Mouse (Mus musculus) gastrocnemius, adult 2 months (tissue): Measurements from ENCODE around the gene Plgrkt. TPM values are rescaled to one million over a fixed set of nuclear protein-coding genes. Genes with fewer than 3 reads are reported as not detected.
"Not testable (repeated sequence)": the region's sequence is repeated elsewhere in the genome, so short reads cannot be mapped to it uniquely, and the experiment has no call there.

ENCODE experiments used
- DNase-seq: peaks from one replicate; pipeline ENCODE4 v3.0.0; 2022
- H3K27ac ChIP-seq: fragments of 200-600 bp; 2 replicates; pipeline ENCODE4 v1.8.1; 2022; ENCODE audit warnings: mild to moderate bottlenecking
- H3K4me3 ChIP-seq: fragments of 200-600 bp; 2 replicates; pipeline ENCODE4 v1.8.1; 2022; ENCODE audit warnings: mild to moderate bottlenecking, moderate library complexity
- CTCF ChIP-seq: fragments of 200-600 bp; IDR thresholded peaks from 2 replicates; pipeline ENCODE4 v1.8.1; 2022; ENCODE audit warnings: antibody characterized with exemption, mild to moderate bottlenecking, moderate library complexity
- intact Hi-C: fragments of 180-260 bp; cut with DNase I; formaldehyde crosslinking; loops from one replicate; pipeline ENCODE4 v1.15.1; 2025
- long read RNA-seq, 2 experiments: library from polyadenylated mRNA; stranded (forward); transcript quantifications; one replicate each; pipeline ENCODE4 v2.0.0; 2021
- total RNA-seq, 2 experiments: library from RNA; stranded (reverse); gene quantifications; 2 replicates each; pipeline ENCODE4 v1.2.3; 2021

Gene Plgrkt
- total RNA-seq = 10 to 100 TPM; 16.1 to 21.2 TPM
- long read RNA-seq, experiment 1, transcript Plgrkt-208 (6 exons, 1,020 nt) = major isoform, 9 of 13 reads
- long read RNA-seq, experiment 1, partial matches to known transcripts = 0 of 13 reads
- long read RNA-seq, experiment 1, other reads (novel, unspliced or antisense) = 1 of 13 reads
- long read RNA-seq, experiment 2, transcript Plgrkt-208 (6 exons, 1,020 nt) = major isoform, 6 of 10 reads
- long read RNA-seq, experiment 2, partial matches to known transcripts = 0 of 10 reads
- long read RNA-seq, experiment 2, other reads (novel, unspliced or antisense) = 0 of 10 reads

DNA sequence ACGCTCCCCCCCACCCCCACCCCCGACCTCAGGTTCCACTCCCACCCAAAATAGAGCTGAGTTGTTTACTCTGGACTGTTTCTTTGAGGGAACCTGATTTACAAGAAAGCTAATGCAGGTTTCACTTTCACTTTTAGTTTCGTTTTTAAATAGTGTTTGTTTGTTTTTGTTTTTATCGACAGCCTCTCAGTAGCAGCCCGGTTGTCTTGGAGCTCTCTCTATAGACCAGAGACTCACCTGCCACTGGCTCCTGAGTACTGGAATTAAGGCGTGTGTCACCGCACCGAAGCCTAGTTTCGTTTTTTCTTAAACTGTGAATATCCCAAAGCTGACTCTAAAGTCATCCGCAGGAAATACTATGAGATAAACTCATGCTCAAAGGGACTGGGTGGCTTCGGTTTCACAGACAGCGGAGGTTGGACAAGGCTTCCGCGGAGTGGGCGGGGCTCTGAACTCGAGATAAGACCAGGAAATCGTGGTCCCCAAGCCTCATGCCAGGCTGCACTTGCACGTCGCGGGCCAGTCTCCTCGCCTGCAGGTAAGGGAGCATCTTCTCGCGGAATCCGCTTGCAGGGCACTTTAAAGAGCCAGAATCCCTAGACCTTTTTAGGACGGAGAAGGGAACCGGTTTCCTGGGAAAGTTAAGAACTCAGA lies at the start of gene Plgrkt, which contains the start of gene Cd274:
Plgrkt (minus strand) TSS at position 422 of the 654 bp plus-strand sequence.
Cd274 (plus strand) TSS at position 487 of the 654 bp plus-strand sequence.
- peak; percentile 80 for DNase-seq
- no peak for TF ChIP-seq CTCF
- intact Hi-C loops = loop anchor here (5.0 kb wide), 1 partner anchor 195 kb away; no protein-coding TSS in a partner anchor
- H3K4me3 ChIP-seq = peak within 1 kb of the TSS; percentile 82
- peak within 1 kb of the TSS; percentile 89 for H3K27ac ChIP-seq

DNA sequence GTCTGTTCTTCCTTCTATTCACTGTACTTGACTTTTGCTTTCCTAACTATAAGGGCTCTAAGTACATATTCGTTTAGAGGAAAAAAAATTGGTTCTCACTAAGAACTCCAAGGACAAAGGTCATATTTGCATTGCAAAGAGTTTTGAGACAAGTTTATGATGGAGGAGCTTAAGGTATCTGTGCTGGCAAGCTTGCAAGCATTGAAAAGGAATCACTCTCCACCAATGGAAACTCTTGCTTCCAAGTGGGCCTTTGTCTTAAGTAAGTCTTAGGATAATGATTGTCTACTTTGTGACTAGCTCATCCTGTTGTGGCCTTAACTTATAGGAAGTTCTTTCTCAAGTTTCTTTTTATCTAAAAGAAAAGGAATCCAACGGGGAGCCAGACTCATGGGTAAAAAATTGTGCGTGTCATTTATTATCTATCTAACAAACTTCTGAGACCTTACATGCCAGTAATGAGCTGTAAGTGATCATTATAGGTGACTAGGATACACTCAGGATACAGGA lies 49.3 kb upstream of the Plgrkt start:
- Histone ChIP-seq H3K27ac (no peak overlapping the region), H3K4me3 (no peak overlapping the region)
- DNase-seq = no peak
- TF ChIP-seq CTCF = no peak
- intact Hi-C loops = no loop called here

DNA sequence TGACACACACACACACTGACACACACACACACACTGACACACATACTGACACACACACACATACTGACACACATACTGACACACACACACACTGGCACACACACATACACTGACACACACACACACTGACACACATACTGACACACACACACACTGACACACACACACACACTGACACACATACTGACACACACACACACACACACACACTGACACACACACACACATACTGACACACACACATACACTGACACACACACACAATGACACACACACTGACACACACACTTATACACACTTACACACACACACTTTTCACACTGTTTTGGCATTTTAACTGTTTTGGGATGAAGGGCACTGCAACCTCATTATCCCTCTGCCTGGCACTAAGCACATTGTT lies 47.7 kb upstream of the Plgrkt start:
- H3K4me3 ChIP-seq, DNase-seq, intact Hi-C loops, H3K27ac ChIP-seq: not testable (repeated sequence)

- Histone ChIP-seq H3K27ac (no peak overlapping the region), H3K4me3 (no peak overlapping the region)
- intact Hi-C loops = no loop called here
- DNase-seq = no peak
- no peak for TF ChIP-seq CTCF
Measured at GRCm38 (mm10) chr19:29414513-29414912, 47.3 kb upstream of the Plgrkt start.

- Histone ChIP-seq H3K27ac (peak overlapping the region; percentile 63), H3K4me3 (no peak overlapping the region)
- intact Hi-C loops = no loop called here
- DNase-seq = peak; percentile 26
- TF ChIP-seq CTCF = no peak
Measured at GRCm38 (mm10) chr19:29412476-29413420, 45.6 kb upstream of the Plgrkt start.

GRCm38 (mm10) chr19:29410619-29411018 lies 43.4 kb upstream of the Plgrkt start, which contains the start of gene Pdcd1lg2:
TSS of gene Pdcd1lg2 (plus strand) at chr19:29410919.
- DNase-seq = no peak
- Histone ChIP-seq H3K4me3 (no peak within 1 kb of the TSS), H3K27ac (no peak within 1 kb of the TSS)
- intact Hi-C loops = no loop called here
- TF ChIP-seq CTCF = no peak

DNA sequence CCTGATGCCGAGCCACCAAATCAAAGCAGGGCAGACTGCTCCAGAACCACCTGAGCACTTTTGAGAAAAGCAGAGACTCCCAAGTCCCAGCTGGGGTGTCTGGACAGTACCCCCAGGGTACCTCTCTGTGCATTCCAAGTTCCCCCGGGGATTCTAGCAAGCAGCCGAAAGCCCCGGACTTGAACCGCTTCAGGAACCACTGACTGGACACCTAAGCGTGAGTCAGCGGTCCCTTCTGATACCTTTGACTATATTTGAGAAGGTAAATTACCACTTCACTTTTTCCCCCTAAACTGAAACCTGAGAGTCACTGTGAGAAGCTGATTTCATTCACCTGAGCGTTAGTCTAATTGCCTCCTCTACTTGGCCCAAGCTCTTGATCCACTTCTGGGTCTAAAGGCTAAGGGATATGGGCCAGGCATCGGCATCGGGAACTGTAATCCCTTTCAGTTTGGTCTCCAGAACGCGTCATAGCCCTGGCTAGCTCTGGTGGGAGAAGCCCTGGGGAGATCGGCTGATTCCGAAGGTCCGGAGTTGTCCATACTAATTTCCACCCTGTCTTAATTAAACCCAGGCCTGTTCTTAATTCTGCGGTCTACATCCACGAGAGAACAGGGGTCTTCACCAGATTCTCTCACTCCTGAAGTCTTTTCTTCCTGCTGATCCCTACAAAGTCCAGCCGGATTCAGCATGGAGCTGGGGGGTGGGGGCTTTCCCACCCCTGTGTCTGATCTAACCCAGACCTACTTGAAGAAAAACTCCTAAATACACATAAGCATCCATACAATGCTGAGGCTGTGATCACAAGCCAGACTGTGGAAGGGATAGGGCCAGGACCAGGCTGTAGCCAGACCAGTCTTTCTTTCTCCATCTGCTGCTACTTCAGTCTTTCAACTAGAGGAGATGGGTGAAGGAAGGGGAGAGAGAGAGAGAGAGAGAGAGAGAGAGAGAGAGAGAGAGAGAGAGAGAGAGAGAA lies 39.1 kb upstream of the Plgrkt start:
- intact Hi-C loops = no loop called here

GRCm38 (mm10) chr19:29405388-29405787 lies 38.2 kb upstream of the Plgrkt start:
- TF ChIP-seq CTCF = no peak
- intact Hi-C loops = no loop called here
- no peak for DNase-seq
- Histone ChIP-seq H3K4me3 (no peak overlapping the region), H3K27ac (no peak overlapping the region)

More for the DNA sequence above, 39.1 kb upstream of the Plgrkt start:
- Histone ChIP-seq H3K4me3 (no peak overlapping the region), H3K27ac (no peak overlapping the region)
- TF ChIP-seq CTCF = no peak
- DNase-seq = peak; percentile 28

GRCm38 (mm10) chr19:29403251-29403650 lies 36.1 kb upstream of the Plgrkt start:
- intact Hi-C loops = no loop called here
- Histone ChIP-seq H3K4me3 (no peak overlapping the region), H3K27ac (no peak overlapping the region)
- no peak for DNase-seq
- no peak for TF ChIP-seq CTCF

DNA sequence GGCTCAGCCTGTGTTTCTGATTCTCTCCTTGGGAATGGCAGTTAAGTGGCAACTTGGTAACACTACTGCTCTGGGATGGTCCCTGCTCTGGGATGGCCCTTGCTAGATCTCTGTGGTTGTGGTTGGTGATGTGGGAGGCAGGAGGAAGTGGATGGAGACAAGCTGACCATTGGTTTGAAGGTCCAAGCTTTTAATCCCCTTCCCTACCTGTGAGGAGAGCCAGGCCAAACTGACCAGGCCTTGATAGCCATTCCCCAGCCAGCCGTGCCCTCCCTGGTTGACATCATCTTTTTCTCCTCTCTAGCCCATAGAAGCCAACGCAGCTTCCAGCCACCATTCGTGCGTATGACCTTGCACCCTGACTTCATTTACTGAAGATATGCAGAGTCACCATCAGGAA lies 35.4 kb upstream of the Plgrkt start:
- no peak overlapping the region for H3K27ac ChIP-seq
- no peak overlapping the region for H3K4me3 ChIP-seq
- intact Hi-C loops = no loop called here
- no peak for DNase-seq
- no peak for TF ChIP-seq CTCF

DNA sequence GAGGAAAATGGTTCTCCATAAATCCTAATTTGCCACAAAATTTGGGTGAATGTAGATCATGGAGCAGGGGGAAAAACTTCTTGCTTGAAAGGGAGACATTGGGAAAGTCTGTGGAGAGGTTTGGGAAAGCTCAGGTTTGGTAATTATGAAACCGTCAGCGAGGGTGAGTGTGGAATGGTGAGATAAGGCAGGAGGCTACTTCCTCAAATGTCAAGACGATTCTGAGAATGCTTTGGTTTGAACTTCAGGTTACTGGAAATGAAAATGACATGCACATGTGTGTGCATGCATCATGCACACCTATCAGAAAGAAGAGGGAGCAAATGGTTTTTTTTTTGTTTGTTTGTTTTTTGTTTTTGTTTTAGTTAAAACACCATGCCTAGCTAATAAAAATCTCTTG lies 33.3 kb upstream of the Plgrkt start:
- DNase-seq = no peak
- intact Hi-C loops = no loop called here
- Histone ChIP-seq H3K27ac (no peak overlapping the region), H3K4me3 (no peak overlapping the region)
- no peak for TF ChIP-seq CTCF
